Mouse (Mus musculus) neural tube, embryonic 15.5 days (tissue): ENCODE measurements at regions not wholly inside any gene's neighbourhood (a gene's known extent, or its start where the extent isn't known, plus 50 kb on each side); places are given as distances from the start of the nearest gene placed in this dataset.

Source experiments
- ATAC-seq: fragments of 200-750 bp; cut with Nextera tagmentation; 2 replicates; pipeline ENCODE4 v1.8.0; 2017; ENCODE audit warnings: mild to moderate bottlenecking, moderate TSS enrichment, moderate library complexity; ENCODE audit not compliant: low FRiP score
- H3K27ac ChIP-seq: fragments of 300-500 bp; sonication (generic); replicated peaks from 2 replicates; pipeline ENCODE4 v1.5.1; 2015; ENCODE audit warnings: mild to moderate bottlenecking, inconsistent platforms
- H3K27me3 ChIP-seq: fragments of 300-500 bp; sonication (generic); replicated peaks from 2 replicates; pipeline ENCODE4 v1.6.1; 2015; ENCODE audit warnings: inconsistent platforms
- H3K36me3 ChIP-seq: fragments of 300-500 bp; sonication (generic); 2 replicates; pipeline ENCODE4 v1.6.1; 2015; ENCODE audit warnings: inconsistent platforms
- H3K4me1 ChIP-seq: fragments of 300-500 bp; sonication (generic); 2 replicates; pipeline ENCODE4 v1.6.1; 2015; ENCODE audit warnings: inconsistent platforms
- H3K4me2 ChIP-seq: fragments of 300-500 bp; sonication (generic); 2 replicates; pipeline ENCODE4 v1.6.1; 2015; ENCODE audit warnings: inconsistent platforms, mild to moderate bottlenecking, moderate library complexity
- H3K4me3 ChIP-seq: fragments of 300-500 bp; sonication (generic); replicated peaks from 2 replicates; pipeline ENCODE4 v1.5.1; 2015; ENCODE audit warnings: mild to moderate bottlenecking, inconsistent platforms
- H3K9ac ChIP-seq: fragments of 300-500 bp; sonication (generic); replicated peaks from 2 replicates; pipeline ENCODE4 v1.6.1; 2015; ENCODE audit warnings: mild to moderate bottlenecking, inconsistent platforms
- H3K9me3 ChIP-seq: fragments of 300-500 bp; sonication (generic); replicated peaks from 2 replicates; pipeline ENCODE4 v1.6.1; 2016; ENCODE audit warnings: inconsistent platforms
- WGBS: fragments of 180-500 bp; shearing (Covaris S2); methylation state at CpG from one replicate; pipeline ENCODE4 v1.1.7; 2015; ENCODE audit warnings: mixed read lengths; 5-methylcytosine and 5-hydroxymethylcytosine counted together

GRCm38 (mm10) chr6:143714461-143714860 lies 547.4 kb downstream of the Etnk1 start:
- H3K4me3 ChIP-seq: no peak overlapping the region
- no peak overlapping the region for H3K27ac ChIP-seq
- no peaks in the 10 kb centered on the region for H3K36me3 ChIP-seq
- WGBS: 66% methylated on average over 10 of the region's 10 CpGs
- H3K4me1 ChIP-seq: no peaks in the 10 kb centered on the region; the same call in 1 of the 2 replicates
- no peaks in the 10 kb centered on the region for H3K27me3 ChIP-seq
- ATAC-seq: no peak
- H3K9ac ChIP-seq: no peak overlapping the region
- no peaks in the 10 kb centered on the region for H3K9me3 ChIP-seq
- no peak overlapping the region for H3K4me2 ChIP-seq

DNA sequence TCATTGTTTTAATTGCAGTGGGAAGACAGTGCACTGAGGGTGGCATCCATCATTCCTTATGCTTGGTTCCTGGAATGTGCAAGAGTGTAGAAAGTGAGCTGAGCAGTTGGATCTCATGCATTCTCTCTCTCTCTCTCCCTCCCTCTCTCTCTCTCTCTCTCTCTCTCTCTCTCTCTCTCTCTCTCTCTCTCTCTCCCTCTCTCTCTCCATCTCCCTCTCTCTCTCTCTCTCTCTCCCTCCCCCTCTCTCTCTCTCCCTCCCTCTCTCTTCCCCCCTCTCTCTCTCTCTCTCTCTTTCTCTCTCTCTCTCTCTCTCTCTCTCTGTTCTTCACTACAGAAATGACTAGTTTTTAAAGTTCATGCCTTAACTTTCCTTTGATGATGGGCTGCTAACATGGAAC lies 583.1 kb downstream of the Etnk1 start:
- H3K4me2 ChIP-seq: no peak overlapping the region
- H3K9ac ChIP-seq: no peak overlapping the region
- ATAC-seq: no peak

DNA sequence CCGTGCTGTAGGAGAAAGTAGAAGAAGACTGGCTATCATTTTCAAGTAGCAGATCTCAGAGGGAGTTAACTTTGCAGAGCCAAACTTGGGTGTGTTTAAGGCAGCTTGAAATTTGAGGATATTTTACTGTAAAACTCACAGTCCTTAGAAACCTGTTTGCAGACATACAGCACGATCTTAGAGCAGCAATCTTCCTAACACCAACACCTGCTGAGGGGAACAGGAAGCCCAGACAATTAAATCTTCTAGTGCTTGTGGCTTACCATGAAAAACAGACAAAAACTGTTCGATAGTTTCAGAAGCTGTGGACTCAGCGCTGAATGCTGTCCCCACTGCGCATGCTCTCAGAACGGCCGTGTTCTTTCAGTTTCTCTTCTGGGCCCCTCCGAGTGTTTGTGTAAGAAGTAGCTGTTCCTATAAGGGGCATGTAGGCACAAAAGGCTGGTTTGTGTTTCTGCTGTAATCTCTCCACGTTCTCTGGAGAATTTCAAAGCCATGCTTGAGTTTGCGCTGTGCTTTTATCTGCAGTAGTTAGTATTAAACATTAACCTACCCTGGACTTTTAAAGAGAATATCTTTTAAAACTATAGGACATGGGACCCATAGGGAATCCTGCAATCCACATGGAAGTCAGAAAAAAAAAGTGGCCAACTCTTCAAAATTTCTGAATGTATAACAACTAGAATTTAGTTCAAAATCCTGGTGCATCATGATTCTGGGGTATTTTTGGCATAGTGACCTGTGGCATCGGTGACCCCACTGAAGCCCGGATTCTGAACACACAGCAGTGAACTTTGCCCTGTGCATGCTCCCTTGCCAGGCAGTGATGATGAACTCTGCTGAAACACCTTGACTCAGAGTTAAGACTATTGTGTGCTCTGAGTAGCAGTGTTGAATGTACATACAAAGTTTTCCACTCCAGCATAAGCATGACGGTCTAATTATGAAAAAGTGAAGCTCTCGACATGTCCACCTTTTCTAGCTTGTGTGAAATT lies 584.4 kb downstream of the Etnk1 start:
- no peak overlapping the region for H3K27ac ChIP-seq
- H3K4me2 ChIP-seq: no peak overlapping the region
- H3K36me3 ChIP-seq: no peaks in the 10 kb centered on the region
- no peak overlapping the region for H3K9ac ChIP-seq
- no peak overlapping the region for H3K4me3 ChIP-seq
- no peaks in the 10 kb centered on the region for H3K4me1 ChIP-seq
- no peaks in the 10 kb centered on the region for H3K27me3 ChIP-seq
- 79% methylated on average over 14 of the region's 14 CpGs for WGBS
- no peaks in the 10 kb centered on the region for H3K9me3 ChIP-seq
- no peak for ATAC-seq

More for the DNA sequence above, 583.1 kb downstream of the Etnk1 start:
- Histone ChIP-seq H3K4me1 (no peaks in the 10 kb centered on the region), H3K9me3 (no peaks in the 10 kb centered on the region), H3K27me3 (no peaks in the 10 kb centered on the region), H3K27ac (no peak overlapping the region), H3K36me3 (no peaks in the 10 kb centered on the region), H3K4me3 (no peak overlapping the region)

DNA sequence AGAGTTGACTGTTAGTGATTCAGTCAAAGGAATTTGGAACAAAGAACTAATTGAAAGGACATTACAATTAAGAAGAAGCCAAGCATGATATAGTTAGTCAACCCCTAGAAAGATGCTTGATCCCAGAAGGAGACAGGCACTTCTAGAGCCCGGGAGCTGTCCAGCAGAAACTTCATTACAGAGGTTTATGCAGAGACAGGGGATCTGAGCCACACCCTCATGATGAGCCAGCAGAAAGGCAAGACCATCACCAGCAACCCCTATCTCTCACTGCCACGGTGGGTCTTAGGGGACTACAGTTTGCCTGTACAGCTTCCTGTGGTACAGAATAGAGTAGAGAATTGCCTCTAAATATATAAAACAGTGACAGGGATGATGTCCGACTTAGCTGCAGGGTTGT lies 590.4 kb downstream of the Etnk1 start:
- Histone ChIP-seq H3K9ac (no peak overlapping the region), H3K9me3 (no peaks in the 10 kb centered on the region), H3K4me1 (no peaks in the 10 kb centered on the region), H3K36me3 (no peaks in the 10 kb centered on the region), H3K4me3 (no peak overlapping the region), H3K4me2 (no peak overlapping the region), H3K27ac (no peak overlapping the region), H3K27me3 (no peaks in the 10 kb centered on the region)
- WGBS: 69% methylated on average over 3 of the region's 3 CpGs
- ATAC-seq: no peak

DNA sequence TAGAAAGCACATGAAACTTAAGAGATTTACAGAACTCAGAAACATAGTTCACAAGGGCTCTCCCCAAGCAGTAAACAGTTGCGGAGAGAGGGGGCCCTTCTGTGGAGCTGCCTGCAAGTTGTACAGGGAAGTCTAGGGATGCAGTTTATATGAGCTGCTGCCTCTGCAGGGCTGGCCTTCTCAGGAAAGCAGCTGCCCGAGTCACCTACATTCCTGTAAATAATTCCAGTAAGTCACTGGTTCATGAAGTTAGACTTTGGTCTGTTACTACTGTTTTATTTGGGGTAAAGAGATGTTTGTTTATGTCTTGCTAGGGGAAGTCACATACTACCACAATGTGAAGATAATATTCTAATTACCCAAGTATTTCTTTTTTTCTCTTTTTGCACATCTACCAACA lies 601.1 kb downstream of the Etnk1 start:
- Histone ChIP-seq H3K4me2 (no peak overlapping the region), H3K36me3 (no peaks in the 10 kb centered on the region), H3K9ac (no peak overlapping the region), H3K4me3 (no peak overlapping the region), H3K27me3 (no peaks in the 10 kb centered on the region), H3K27ac (no peak overlapping the region), H3K9me3 (no peaks in the 10 kb centered on the region), H3K4me1 (no peaks in the 10 kb centered on the region)
- ATAC-seq: no peak
- WGBS: 86% methylated on average over 2 of the region's 2 CpGs
